Mouse (Mus musculus) E14TG2a.4 (cell line): ENCODE measurements around the gene Ctnnbip1.

ENCODE experiments used
- CTCF ChIP-seq: conservative IDR thresholded peaks from 2 replicates; pipeline ENCODE4 v1.5.1; 2014; ENCODE audit warnings: low read length
- POU5F1 ChIP-seq: IDR thresholded peaks from 2 replicates; pipeline ENCODE4 v1.6.1; 2014; ENCODE audit warnings: low read length, borderline replicate concordance

GRCm38 (mm10) chr4:149523961-149524360, 5.9 kb downstream of the Ctnnbip1 start:
- TF ChIP-seq CTCF: no peak
- no peak for TF ChIP-seq POU5F1
